Mouse (Mus musculus): ENCODE results near the gene Slc30a9.

GRCm38 (mm10) chr5:67399876-67400607 is 93.3 kb downstream of the Slc30a9 start:
- TF ChIP-seq CTCF (IDR thresholded peaks at IDR 0.05; ENCODE audit: borderline replicate concordance, insufficient read depth, low read depth, low read length), result no peak
- no peak for TF ChIP-seq POLR2A (IDR thresholded peaks at IDR 0.05; ENCODE audit: borderline replicate concordance, insufficient read depth, low read length)

Data from cerebellum, adult 2 months (tissue).